Mouse (Mus musculus) MEL (cell line): Measurements from ENCODE around the gene Nfxl1. TPM values are rescaled to one million over a fixed set of nuclear protein-coding genes. Genes with fewer than 3 reads are reported as not detected.

ENCODE experiments used
- DNase-seq: peaks from one replicate; pipeline ENCODE4 v3.0.0; 2011; ENCODE audit warnings: low read depth, low spot score
- H3K27ac ChIP-seq: 2 replicates; pipeline ENCODE4 v1.5.1; 2012; ENCODE audit warnings: low read depth, mild to moderate bottlenecking, control low read depth, low read length, moderate library complexity; ENCODE audit not compliant: control insufficient read depth
- H3K27me3 ChIP-seq, 2 experiments: fragments of 150-350 bp in 1 of 2; sonication (generic) in 1 of 2; 2 replicates each; pipeline ENCODE4 v1.6.1; 2012; ENCODE audit warnings: low read length in 2 of 2, mild to moderate bottlenecking in 2 of 2, improper control_type of control experiment in 1 of 2, moderate library complexity in 1 of 2; ENCODE audit not compliant: insufficient read depth in 2 of 2, control insufficient read depth in 1 of 2
- H3K36me3 ChIP-seq, 2 experiments: 2 replicates each; pipeline ENCODE4 v1.6.1; 2012 to 2014; ENCODE audit warnings: low read length in 2 of 2, improper control_type of control experiment in 1 of 2, inconsistent platforms in 1 of 2, mild to moderate bottlenecking in 1 of 2; ENCODE audit not compliant: insufficient read depth in 2 of 2, control insufficient read depth in 1 of 2
- H3K4me1 ChIP-seq, 2 experiments: fragments of 150-350 bp in 1 of 2; sonication (generic) in 1 of 2; 2 replicates each; pipeline ENCODE4 v1.6.1; 2012; ENCODE audit warnings: low read length in 2 of 2, improper control_type of control experiment in 1 of 2, mild to moderate bottlenecking in 1 of 2; ENCODE audit not compliant: insufficient read depth in 2 of 2, control insufficient read depth in 1 of 2
- H3K4me3 ChIP-seq, 2 experiments: fragments of 150-350 bp in 1 of 2; sonication (generic) in 1 of 2; 2 replicates each; pipeline ENCODE4 v1.5.1; 2012; ENCODE audit warnings: low read depth in 2 of 2, low read length in 2 of 2, mild to moderate bottlenecking in 2 of 2, moderate library complexity in 2 of 2, control low read depth in 1 of 2, improper control_type of control experiment in 1 of 2; ENCODE audit not compliant: control insufficient read depth in 1 of 2, insufficient read depth in 1 of 2
- H3K79me2 ChIP-seq: 2 replicates; pipeline ENCODE4 v1.6.1; 2012; ENCODE audit warnings: mild to moderate bottlenecking, low read length, moderate library complexity; ENCODE audit not compliant: control insufficient read depth, poor library complexity, insufficient read depth
- H3K9ac ChIP-seq: 2 replicates; pipeline ENCODE4 v1.6.1; 2012; ENCODE audit warnings: low read depth, mild to moderate bottlenecking, control low read depth, low read length, moderate library complexity; ENCODE audit not compliant: control insufficient read depth, poor library complexity, severe bottlenecking
- H3K9me3 ChIP-seq: fragments of 150-350 bp; sonication (generic); replicated peaks from 2 replicates; pipeline ENCODE4 v1.6.1; 2012; ENCODE audit warnings: mild to moderate bottlenecking, low read length, improper control_type of control experiment, moderate library complexity; ENCODE audit not compliant: insufficient read depth
- BHLHE40 ChIP-seq: IDR thresholded peaks from 2 replicates; pipeline ENCODE4 v1.6.1; 2012; ENCODE audit warnings: low read depth, mild to moderate bottlenecking, inconsistent platforms, low read length, improper control_type of control experiment, borderline replicate concordance
- CHD1 ChIP-seq: IDR thresholded peaks from 2 replicates; pipeline ENCODE4 v1.6.1; 2012; ENCODE audit warnings: low read depth, mild to moderate bottlenecking, inconsistent platforms, low read length, improper control_type of control experiment
- CHD2 ChIP-seq: IDR thresholded peaks from 2 replicates; pipeline ENCODE4 v1.6.1; 2011; ENCODE audit warnings: low read length, improper control_type of control experiment
- CTCF ChIP-seq, 3 experiments: IDR thresholded peaks in 2 of 3; conservative IDR thresholded peaks in 1 of 3; 2 replicates each; pipeline ENCODE4 v1.5.1; 2011 to 2012; ENCODE audit warnings: low read length in 3 of 3, low read depth in 2 of 3, mild to moderate bottlenecking in 2 of 3, improper control_type of control experiment in 1 of 3, inconsistent platforms in 1 of 3, mixed read lengths in 1 of 3, moderate library complexity in 1 of 3; ENCODE audit not compliant: control insufficient read depth in 1 of 3, insufficient read depth in 1 of 3, poor library complexity in 1 of 3, severe bottlenecking in 1 of 3
- E2F4 ChIP-seq: IDR thresholded peaks from 2 replicates; pipeline ENCODE4 v1.6.1; 2011; ENCODE audit warnings: low read depth, low read length, improper control_type of control experiment, borderline replicate concordance
- ELF1 ChIP-seq: IDR thresholded peaks from 2 replicates; pipeline ENCODE4 v1.6.1; 2014; ENCODE audit warnings: low read depth, mild to moderate bottlenecking, inconsistent platforms, low read length, improper control_type of control experiment, moderate library complexity
- EP300 ChIP-seq, 2 experiments: IDR thresholded peaks; 2 replicates each; pipeline ENCODE4 v1.6.1; 2011; ENCODE audit warnings: improper control_type of control experiment in 2 of 2, low read length in 2 of 2, low read depth in 1 of 2, mild to moderate bottlenecking in 1 of 2
- ETS1 ChIP-seq: IDR thresholded peaks from 2 replicates; pipeline ENCODE4 v1.6.1; 2012; ENCODE audit warnings: low read depth, mild to moderate bottlenecking, inconsistent platforms, low read length, improper control_type of control experiment, moderate library complexity
- GABPA ChIP-seq: IDR thresholded peaks from 2 replicates; pipeline ENCODE4 v1.6.1; 2012; ENCODE audit warnings: low read depth, mild to moderate bottlenecking, inconsistent platforms, low read length, improper control_type of control experiment, moderate library complexity
- GATA1 ChIP-seq: IDR thresholded peaks from 2 replicates; pipeline ENCODE4 v1.6.1; 2011; ENCODE audit warnings: low read depth, low read length, improper control_type of control experiment
- HCFC1 ChIP-seq: IDR thresholded peaks from 2 replicates; pipeline ENCODE4 v1.6.1; 2012; ENCODE audit warnings: low read depth, mild to moderate bottlenecking, inconsistent platforms, low read length, improper control_type of control experiment, moderate library complexity
- JUND ChIP-seq: IDR thresholded peaks from 2 replicates; pipeline ENCODE4 v1.6.1; 2011; ENCODE audit warnings: low read depth, mild to moderate bottlenecking, improper control_type of control experiment, low read length
- KAT2A ChIP-seq: conservative IDR thresholded peaks from 2 replicates; pipeline ENCODE4 v1.6.1; 2012; ENCODE audit warnings: low read depth, low read length, improper control_type of control experiment, inconsistent platforms
- MAFK ChIP-seq: IDR thresholded peaks from 2 replicates; pipeline ENCODE4 v1.6.1; 2011; ENCODE audit warnings: low read depth, mild to moderate bottlenecking, low read length, improper control_type of control experiment, borderline replicate concordance
- MAX ChIP-seq: IDR thresholded peaks from 2 replicates; pipeline ENCODE4 v1.6.1; 2011; ENCODE audit warnings: low read length, improper control_type of control experiment
- MAZ ChIP-seq: IDR thresholded peaks from 2 replicates; pipeline ENCODE4 v1.6.1; 2012; ENCODE audit warnings: low read depth, mild to moderate bottlenecking, inconsistent platforms, low read length, improper control_type of control experiment
- MXI1 ChIP-seq: IDR thresholded peaks from 2 replicates; pipeline ENCODE4 v1.6.1; 2011; ENCODE audit warnings: mild to moderate bottlenecking, low read depth, low read length, improper control_type of control experiment
- MYB ChIP-seq: IDR thresholded peaks from 2 replicates; pipeline ENCODE4 v1.6.1; 2011; ENCODE audit warnings: mild to moderate bottlenecking, low read depth, low read length, improper control_type of control experiment
- MYC ChIP-seq: IDR thresholded peaks from 2 replicates; pipeline ENCODE4 v1.6.1; 2011; ENCODE audit warnings: low read depth, mild to moderate bottlenecking, low read length, improper control_type of control experiment, moderate library complexity
- NELFE ChIP-seq: IDR thresholded peaks from 2 replicates; pipeline ENCODE4 v1.6.1; 2011; ENCODE audit warnings: low read depth, low read length, improper control_type of control experiment
- NRF1 ChIP-seq: IDR thresholded peaks from 2 replicates; pipeline ENCODE4 v1.6.1; 2014; ENCODE audit warnings: low read depth, mild to moderate bottlenecking, inconsistent platforms, low read length, improper control_type of control experiment, moderate library complexity; ENCODE audit not compliant: poor library complexity, insufficient read depth, severe bottlenecking
- POLR2AphosphoS2 ChIP-seq: IDR thresholded peaks from 2 replicates; pipeline ENCODE4 v1.6.1; 2011; ENCODE audit warnings: low read length, improper control_type of control experiment
- POLR2AphosphoS5 ChIP-seq: IDR thresholded peaks from 2 replicates; pipeline ENCODE4 v1.6.1; 2012; ENCODE audit warnings: low read depth, borderline replicate concordance, mild to moderate bottlenecking, inconsistent platforms, low read length, moderate library complexity, mixed read lengths
- RAD21 ChIP-seq: IDR thresholded peaks from 2 replicates; pipeline ENCODE4 v1.6.1; 2011; ENCODE audit warnings: mild to moderate bottlenecking, low read depth, low read length, improper control_type of control experiment
- RCOR1 ChIP-seq: IDR thresholded peaks from 2 replicates; pipeline ENCODE4 v1.6.1; 2012; ENCODE audit warnings: low read depth, mild to moderate bottlenecking, inconsistent platforms, low read length, improper control_type of control experiment
- SIN3A ChIP-seq: IDR thresholded peaks from 2 replicates; pipeline ENCODE4 v1.6.1; 2012; ENCODE audit warnings: low read length, improper control_type of control experiment, inconsistent platforms
- SMC3 ChIP-seq: IDR thresholded peaks from 2 replicates; pipeline ENCODE4 v1.6.1; 2011; ENCODE audit warnings: low read depth, low read length, improper control_type of control experiment
- TAL1 ChIP-seq: IDR thresholded peaks from 2 replicates; pipeline ENCODE4 v1.6.1; 2012; ENCODE audit warnings: mild to moderate bottlenecking, inconsistent platforms, low read length, moderate library complexity, mixed read lengths
- TBP ChIP-seq: IDR thresholded peaks from 2 replicates; pipeline ENCODE4 v1.8.0; 2011; ENCODE audit warnings: low read depth, low read length, improper control_type of control experiment
- UBTF ChIP-seq: IDR thresholded peaks from 2 replicates; pipeline ENCODE4 v1.6.1; 2012; ENCODE audit warnings: low read depth, mild to moderate bottlenecking, inconsistent platforms, low read length, improper control_type of control experiment, moderate library complexity, borderline replicate concordance; ENCODE audit not compliant: insufficient read depth
- USF1 ChIP-seq: IDR thresholded peaks from 2 replicates; pipeline ENCODE4 v1.6.1; 2014; ENCODE audit warnings: low read depth, mild to moderate bottlenecking, inconsistent platforms, low read length, improper control_type of control experiment, moderate library complexity
- USF2 ChIP-seq, 2 experiments: IDR thresholded peaks; 2 replicates each; pipeline ENCODE4 v1.6.1; 2011 to 2012; ENCODE audit warnings: improper control_type of control experiment in 2 of 2, low read length in 2 of 2, borderline replicate concordance in 1 of 2, inconsistent platforms in 1 of 2, low read depth in 1 of 2, mild to moderate bottlenecking in 1 of 2; ENCODE audit not compliant: insufficient read depth in 1 of 2
- ZC3H11A ChIP-seq: IDR thresholded peaks from 2 replicates; pipeline ENCODE4 v1.6.1; 2012; ENCODE audit warnings: low read depth, mild to moderate bottlenecking, inconsistent platforms, low read length, improper control_type of control experiment
- ZKSCAN1 ChIP-seq: IDR thresholded peaks from 2 replicates; pipeline ENCODE4 v1.6.1; 2012; ENCODE audit warnings: low read depth, mild to moderate bottlenecking, inconsistent platforms, low read length, improper control_type of control experiment, moderate library complexity
- ZMIZ1 ChIP-seq: IDR thresholded peaks from 2 replicates; pipeline ENCODE4 v1.6.1; 2012; ENCODE audit warnings: low read depth, mild to moderate bottlenecking, inconsistent platforms, low read length, improper control_type of control experiment, moderate library complexity
- ZNF384 ChIP-seq: IDR thresholded peaks from 2 replicates; pipeline ENCODE4 v1.6.1; 2012; ENCODE audit warnings: low read depth, mild to moderate bottlenecking, inconsistent platforms, low read length, improper control_type of control experiment
- polyA plus RNA-seq, 2 experiments: library from polyadenylated mRNA; stranded (reverse) in 1 of 2; unstranded in 1 of 2; fragments of >175 nt in 1 of 2; fragments of >200 nt in 1 of 2; gene quantifications; 2 replicates each; pipeline versions ENCODE4 v1.2.1 to v1.2.4; 2012; ENCODE audit warnings: low replicate concordance in 2 of 2, low read depth in 1 of 2; ENCODE audit not compliant: insufficient read length in 2 of 2, insufficient read depth in 1 of 2, missing spikeins in 1 of 2
- total RNA-seq: library from RNA; depleted of rRNA; stranded (reverse); fragments of 300-350 nt; gene quantifications from 2 replicates; pipeline ENCODE4 v1.2.3, GENCODE M21; 2012; rRNA removed

The Nfxl1 gene
- 13.0 and 13.5 TPM in 2 replicates for total RNA-seq
- polyA plus RNA-seq: 10 to 100 TPM in 1 of 2 experiments, not detected in 1; 18.9 TPM

DNA sequence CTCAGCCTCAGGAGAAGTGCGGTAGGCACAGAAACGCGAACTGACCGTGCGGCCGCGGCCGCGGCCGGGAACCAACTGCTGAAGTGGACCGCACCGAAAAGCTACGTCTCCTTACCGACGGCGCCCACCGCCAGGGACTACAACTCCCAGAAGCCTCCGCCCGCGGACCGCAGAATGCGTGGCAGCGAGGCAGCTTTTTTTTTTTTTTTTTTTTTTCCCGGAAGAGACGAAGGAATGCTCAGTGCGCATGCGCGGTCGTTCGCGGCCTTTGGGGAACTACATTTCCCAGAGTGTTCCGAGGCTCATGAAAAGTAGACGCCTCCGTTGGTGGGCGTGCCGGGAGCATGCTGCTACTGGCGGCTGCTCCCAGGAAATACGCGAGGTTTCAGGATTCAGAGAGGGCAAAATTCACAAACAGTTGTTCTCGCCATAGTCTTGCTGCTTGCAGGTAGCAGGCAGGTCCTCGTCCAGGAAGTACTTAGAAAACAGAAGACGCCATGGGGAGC is at the start of gene Nfxl1:
Nfxl1 (minus strand) TSS at position 141 of the 506 bp plus-strand sequence.
- H3K27ac ChIP-seq: peak within 1 kb of the TSS; percentile 68
- TF ChIP-seq POLR2AphosphoS2 (peak; percentile 85), TBP (no peak; the same call in 1 of the 2 replicates), NELFE (peak; percentile 88), ELF1 (peak; percentile 97), MAX (peak; percentile 74), JUND (no peak), SIN3A (peak; percentile 96), E2F4 (peak; percentile 60; the same call in 1 of the 2 replicates), HCFC1 (peak; percentile 99), USF2 (IDR thresholded peaks at IDR 0.05; ENCODE audit: borderline replicate concordance in 1 of 2, insufficient read depth in 1 of 2, low read depth in 1 of 2, low read length in 2 of 2) (no peak), NRF1 (peak; percentile 94), CHD2 (no peak; the same call in 1 of the 2 replicates), GABPA (no peak), MYB (no peak), MAZ (peak; percentile 65; the same call in 1 of the 2 replicates), USF1 (0 out of 2 replicates have a peak, but pooled peaks have one; percentile 33), ZC3H11A (no peak), TAL1 (no peak), MYC (peak; percentile 88), ZKSCAN1 (peak; percentile 80; the same call in 1 of the 2 replicates), SMC3 (no peak), RCOR1 (no peak), GATA1 (no peak), CTCF (IDR thresholded peaks at IDR 0.05 in 2 of 3, conservative IDR thresholded peaks at IDR 0.05 in 1 of 3; ENCODE audit: control insufficient read depth in 1 of 3, insufficient read depth in 1 of 3, low read depth in 2 of 3, low read length in 3 of 3, poor library complexity in 1 of 3, severe bottlenecking in 1 of 3) (no peak), MXI1 (peak; percentile 97), CHD1 (no peak), UBTF (no peak), BHLHE40 (no peak), POLR2AphosphoS5 (no peak; the same call in 1 of the 2 replicates), KAT2A (peak; percentile 96), ZMIZ1 (peak; percentile 84; the same call in 1 of the 2 replicates), ZNF384 (peak; percentile 100), MAFK (no peak), ETS1 (peak; percentile 59; the same call in 1 of the 2 replicates), RAD21 (no peak), EP300 (IDR thresholded peaks at IDR 0.05; ENCODE audit: low read depth in 1 of 2, low read length in 2 of 2) (peak in 1 of 2 experiments; percentile 34; a peak in 1 of 4 replicates)

More for the DNA sequence above, at the start of gene Nfxl1:
- H3K9me3 ChIP-seq: no peaks in the 10 kb centered on the region
- H3K9ac ChIP-seq: peak within 1 kb of the TSS; percentile 97
- peak; percentile 98 for DNase-seq
- peaks cover 5 to 29% of the 10 kb centered on the region in 2 experiments; a peak in 3 of 4 replicates for H3K36me3 ChIP-seq
- no peaks in the 10 kb centered on the region for H3K27me3 ChIP-seq
- H3K4me3 ChIP-seq: peak within 1 kb of the TSS; percentile 77 to 100
- H3K79me2 ChIP-seq: peaks cover 11% of the 10 kb centered on the region
- peaks cover 4 to 11% of the 10 kb centered on the region in 2 experiments for H3K4me1 ChIP-seq
